Mouse (Mus musculus) Muller cell, postnatal 12 days (primary cell): ENCODE results near the gene Hipk2.

Experiments used
- DNase-seq: peaks from one replicate; pipeline ENCODE4 v3.0.0-alpha.2; 2015; ENCODE audit errors: inconsistent ontology term

The Hipk2 gene

GRCm38 (mm10) chr6:38795096-38795816 is 80.7 kb downstream of the Hipk2 start:
- DNase-seq: no peak

- DNase-seq: no peak
These were observed 83.0 kb downstream of the Hipk2 start for GRCm38 (mm10) chr6:38792966-38793365.

- no peak for DNase-seq
These were observed 86.6 kb downstream of the Hipk2 start for GRCm38 (mm10) chr6:38789221-38789810.

- peak; percentile 38 for DNase-seq
These were observed 88.0 kb downstream of the Hipk2 start for GRCm38 (mm10) chr6:38787811-38788509.

- DNase-seq: no peak
These were observed 88.8 kb downstream of the Hipk2 start for GRCm38 (mm10) chr6:38787134-38787533.

GRCm38 (mm10) chr6:38785747-38786146 is 90.2 kb downstream of the Hipk2 start:
- peak; percentile 60 for DNase-seq

- DNase-seq: no peak
These were observed 96.6 kb downstream of the Hipk2 start for GRCm38 (mm10) chr6:38779411-38779810.

- DNase-seq: no peak
These were observed 97.1 kb downstream of the Hipk2 start for GRCm38 (mm10) chr6:38778887-38779286.

GRCm38 (mm10) chr6:38776000-38776584 is 99.9 kb downstream of the Hipk2 start:
- no peak for DNase-seq

- no peak for DNase-seq
These were observed 103.0 kb downstream of the Hipk2 start for GRCm38 (mm10) chr6:38772836-38773518.

GRCm38 (mm10) chr6:38771061-38771667 is 104.8 kb downstream of the Hipk2 start:
- peak; percentile 59 for DNase-seq

- DNase-seq: no peak
These were observed 106.3 kb downstream of the Hipk2 start for GRCm38 (mm10) chr6:38769627-38770026.

- no peak for DNase-seq
These were observed 113.2 kb downstream of the Hipk2 start for GRCm38 (mm10) chr6:38762588-38763265.

- DNase-seq: no peak
These were observed 114.0 kb downstream of the Hipk2 start for GRCm38 (mm10) chr6:38762006-38762405.

GRCm38 (mm10) chr6:38760911-38761706 is 114.9 kb downstream of the Hipk2 start:
- DNase-seq: peak; percentile 62

GRCm38 (mm10) chr6:38759922-38760620 is 115.9 kb downstream of the Hipk2 start:
- DNase-seq: peak; percentile 92

GRCm38 (mm10) chr6:38759186-38759585 is 116.8 kb downstream of the Hipk2 start:
- no peak for DNase-seq

- DNase-seq: no peak
These were observed 118.4 kb downstream of the Hipk2 start for GRCm38 (mm10) chr6:38757597-38757996.

- DNase-seq: no peak
These were observed 119.0 kb downstream of the Hipk2 start for GRCm38 (mm10) chr6:38756968-38757367.
